Mouse (Mus musculus): ENCODE results near the gene Lum. TPM values are rescaled to one million over a fixed set of nuclear protein-coding genes. Genes with fewer than 3 reads are reported as not detected.

Lum gene
- total RNA-seq, 2 experiments from 2014 or later = not detected

Other genes starting within 250 kb of the Lum start
- not detected in 2 replicates for gene Dcn, start 85.5 kb upstream of the Lum start, total RNA-seq (2014; fragmentation: Nextera tagmentation)
- not detected in 2 replicates for gene Dcn, start 85.5 kb upstream of the Lum start, total RNA-seq (2017)
- not detected in 2 replicates for gene Kera, start 41.8 kb downstream of the Lum start, total RNA-seq (2014; fragmentation: Nextera tagmentation)
- not detected in 2 replicates for gene Kera, start 41.8 kb downstream of the Lum start, total RNA-seq (2017)
- gene Epyc, start 78.9 kb downstream of the Lum start, total RNA-seq (2014; fragmentation: Nextera tagmentation) = not detected in 2 replicates
- not detected in 2 replicates for gene Epyc, start 78.9 kb downstream of the Lum start, total RNA-seq (2017)
- not detected in 2 replicates for gene Ccer1, start 127.9 kb downstream of the Lum start, total RNA-seq (2014; fragmentation: Nextera tagmentation)
- gene Ccer1, start 127.9 kb downstream of the Lum start, total RNA-seq (2017) = not detected in 2 replicates
- not detected in 2 replicates for gene C030005K15Rik, start 161.6 kb downstream of the Lum start, total RNA-seq (2014; fragmentation: Nextera tagmentation)
- gene C030005K15Rik, start 161.6 kb downstream of the Lum start, total RNA-seq (2017) = not detected in 2 replicates

Measured in granulocyte monocyte progenitor cell, adult 5-6 weeks (primary cell).